Mouse (Mus musculus): ENCODE data around the gene Lypd5. TPM values are rescaled to one million over a fixed set of nuclear protein-coding genes. Genes with fewer than 3 reads are reported as not detected.

The Lypd5 gene
- polyA plus RNA-seq, 1 experiment from 2014 or later = not detected

DNA sequence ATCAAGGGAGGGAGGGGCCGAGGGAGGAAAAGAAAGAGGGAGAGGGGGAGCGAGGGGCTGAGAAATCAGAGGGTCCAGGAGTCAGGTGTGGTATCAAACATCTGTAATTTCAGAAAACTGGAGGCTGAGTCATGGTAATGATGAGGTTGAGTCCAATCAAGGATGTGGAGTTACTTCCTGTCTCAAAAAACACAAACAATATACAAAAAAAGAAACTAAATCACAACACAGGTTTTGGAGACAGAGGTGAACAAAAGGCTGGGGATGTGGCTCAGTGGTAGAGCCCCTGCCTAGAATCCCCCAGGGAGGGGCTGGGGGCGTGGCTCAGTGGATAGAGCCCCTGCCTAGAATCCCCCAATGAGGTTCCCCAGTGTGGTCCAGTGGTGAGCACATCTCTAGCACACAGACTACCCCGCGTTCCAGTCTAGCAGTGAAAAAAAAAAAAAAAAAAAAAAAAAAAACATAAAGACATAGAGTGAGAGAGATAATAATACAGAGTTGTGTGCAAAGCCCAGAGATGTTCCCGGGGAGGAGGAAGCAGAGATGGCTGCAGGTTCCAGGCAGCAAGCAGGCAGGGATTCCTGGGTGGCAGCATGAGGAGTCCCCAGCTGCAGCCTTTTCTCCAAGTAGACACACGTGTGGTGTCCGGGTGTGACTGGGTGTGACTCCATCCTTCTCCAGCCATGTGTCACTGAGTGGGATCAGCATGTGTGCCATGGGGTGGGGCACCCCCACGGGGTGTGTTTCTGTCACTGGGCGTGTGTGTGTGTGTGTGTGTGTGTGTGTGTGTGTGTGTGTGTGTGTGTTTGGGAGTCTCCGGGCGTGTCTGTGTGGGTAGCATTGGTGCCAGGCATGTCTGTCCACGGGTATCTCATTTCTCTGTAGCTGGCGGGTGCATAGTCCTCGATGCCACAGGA is 18.0 kb downstream of the Lypd5 start:
- Histone ChIP-seq H3K4me2 (ENCODE audit: low read length) (no peak overlapping the region), H3K9ac (replicated peaks; ENCODE audit: low read length) (no peak overlapping the region), H3K27ac (replicated peaks; ENCODE audit: low read depth, low read length) (no peak overlapping the region), H3K27me3 (ENCODE audit: control insufficient read depth, insufficient read depth, low read length) (no peaks in the 10 kb centered on the region), H3K9me3 (ENCODE audit: control insufficient read depth, low read length) (no peaks in the 10 kb centered on the region), H3K36me3 (ENCODE audit: control insufficient read depth, insufficient read depth, low read length) (no peaks in the 10 kb centered on the region), H3K4me1 (ENCODE audit: control insufficient read depth, insufficient read depth, low read length) (no peaks in the 10 kb centered on the region), H3K4me3 (replicated peaks; ENCODE audit: low read depth, low read length) (no peak overlapping the region)
- 80% methylated on average over 15 of the region's 15 CpGs for WGBS
- DNase-seq (no peak), ATAC-seq (ENCODE audit: low FRiP score, low TSS enrichment) (no peak)

DNA sequence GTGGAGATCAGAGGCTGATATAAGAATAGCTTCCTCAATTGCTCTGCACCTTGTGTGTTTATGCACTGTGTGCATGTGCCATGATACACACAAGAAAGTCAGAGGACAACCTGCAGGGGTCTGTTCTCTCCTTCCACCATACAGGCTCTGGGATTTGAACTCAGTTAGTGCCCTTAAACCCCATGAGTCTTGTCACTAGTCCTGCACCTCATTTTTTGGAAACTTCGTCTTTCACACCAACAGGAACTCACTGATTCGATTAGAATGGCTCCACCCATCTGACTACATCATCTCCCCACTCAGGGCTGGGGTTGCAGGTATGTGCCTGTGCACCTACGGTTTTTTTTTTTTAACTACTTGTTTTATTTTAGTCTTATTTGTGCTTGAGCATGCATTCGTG is 19.2 kb downstream of the Lypd5 start:
- 68% methylated on average over 4 of the region's 4 CpGs for WGBS
- no peak for DNase-seq
- H3K4me1 ChIP-seq (ENCODE audit: control insufficient read depth, insufficient read depth, low read length) = peaks cover under 1% of the 10 kb centered on the region; the same call in 1 of the 2 replicates

DNA sequence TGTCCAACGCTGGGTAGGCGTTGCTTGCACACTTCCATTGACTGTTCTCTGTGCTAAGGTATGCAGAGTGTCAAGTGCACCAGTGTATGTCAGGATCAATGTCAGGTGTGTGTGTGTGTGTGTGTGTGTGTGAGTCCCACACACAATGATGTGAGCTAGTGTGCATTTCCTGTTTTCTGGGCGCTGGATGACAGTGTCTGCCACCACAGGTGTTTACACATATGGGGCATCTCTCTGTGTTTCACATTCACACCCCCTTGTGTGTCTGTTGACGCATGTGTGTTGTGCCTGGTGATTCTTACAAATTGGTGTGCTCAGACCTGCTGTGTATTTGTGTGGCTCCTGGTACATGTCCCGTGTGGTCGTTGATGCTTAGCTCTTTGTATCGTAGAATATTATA is 19.9 kb downstream of the Lypd5 start:
- WGBS = 88% methylated on average over 7 of the region's 7 CpGs
- Histone ChIP-seq H3K27me3 (ENCODE audit: control insufficient read depth, insufficient read depth, low read length) (no peaks in the 10 kb centered on the region), H3K36me3 (ENCODE audit: control insufficient read depth, insufficient read depth, low read length) (no peaks in the 10 kb centered on the region), H3K4me3 (replicated peaks; ENCODE audit: low read depth, low read length) (no peak overlapping the region), H3K4me2 (ENCODE audit: low read length) (no peak overlapping the region), H3K9me3 (ENCODE audit: control insufficient read depth, low read length) (no peaks in the 10 kb centered on the region), H3K4me1 (ENCODE audit: control insufficient read depth, insufficient read depth, low read length) (peaks cover 7% of the 10 kb centered on the region; the same call in 1 of the 2 replicates), H3K9ac (replicated peaks; ENCODE audit: low read length) (no peak overlapping the region), H3K27ac (replicated peaks; ENCODE audit: low read depth, low read length) (no peak overlapping the region)
- ATAC-seq (ENCODE audit: low FRiP score, low TSS enrichment) (no peak), DNase-seq (no peak)

More for the DNA sequence above, 19.2 kb downstream of the Lypd5 start:
- Histone ChIP-seq H3K27me3 (ENCODE audit: control insufficient read depth, insufficient read depth, low read length) (no peaks in the 10 kb centered on the region), H3K36me3 (ENCODE audit: control insufficient read depth, insufficient read depth, low read length) (no peaks in the 10 kb centered on the region), H3K9ac (replicated peaks; ENCODE audit: low read length) (no peak overlapping the region), H3K4me3 (replicated peaks; ENCODE audit: low read depth, low read length) (no peak overlapping the region), H3K9me3 (ENCODE audit: control insufficient read depth, low read length) (no peaks in the 10 kb centered on the region), H3K4me2 (ENCODE audit: low read length) (no peak overlapping the region), H3K27ac (replicated peaks; ENCODE audit: low read depth, low read length) (no peak overlapping the region)
- ATAC-seq (ENCODE audit: low FRiP score, low TSS enrichment) = no peak

DNA sequence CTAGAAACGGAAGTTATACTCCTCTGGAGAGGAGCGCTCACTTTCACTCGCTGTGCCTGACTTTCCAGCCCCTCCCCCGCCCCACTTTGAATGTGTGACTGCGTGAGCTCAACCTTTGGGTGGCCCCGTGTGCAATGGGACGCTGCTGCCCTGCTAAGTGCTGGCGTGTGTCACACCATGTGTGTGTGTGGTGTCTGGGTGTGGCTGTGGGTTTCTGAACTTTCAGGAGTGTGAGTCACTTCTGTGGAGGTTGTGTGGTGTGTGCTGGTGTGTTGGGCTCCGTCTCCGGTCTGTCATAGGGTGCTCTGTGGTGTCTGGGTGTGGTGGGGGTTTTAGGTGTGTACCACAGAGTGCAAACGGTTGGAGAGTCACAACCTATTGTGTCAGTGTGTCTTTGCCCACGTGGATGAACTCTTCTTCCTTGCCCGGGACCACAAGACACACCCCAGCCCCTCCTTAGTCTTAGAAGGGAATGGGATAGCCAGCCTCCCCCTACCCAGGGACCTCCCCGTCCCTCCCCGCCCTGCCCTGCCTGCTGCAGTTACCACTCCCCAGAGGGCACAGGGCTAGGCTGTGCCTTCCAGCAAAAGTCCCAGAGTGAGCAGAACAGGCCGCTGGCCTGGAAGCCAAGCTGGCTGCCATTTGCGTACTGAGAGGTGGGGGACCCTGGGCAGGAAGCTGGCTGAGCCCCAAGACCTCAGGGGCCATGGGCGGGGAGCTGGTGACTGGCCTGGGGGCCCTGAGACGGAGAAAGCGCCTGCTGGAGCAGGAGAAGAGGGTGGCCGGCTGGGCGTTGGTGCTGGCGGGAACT is 20.9 kb downstream of the Lypd5 start, which contains the start of gene Kcnn4:
Kcnn4 (plus strand) TSS at position 533 of the 811 bp plus-strand sequence.
- no peak within 1 kb of the TSS for H3K4me3 ChIP-seq (replicated peaks; ENCODE audit: low read depth, low read length)
- no peaks in the 10 kb centered on the region for H3K27me3 ChIP-seq (ENCODE audit: control insufficient read depth, insufficient read depth, low read length)
- no peak within 1 kb of the TSS for H3K27ac ChIP-seq (replicated peaks; ENCODE audit: low read depth, low read length)
- 50% methylated on average over 23 of the region's 23 CpGs for WGBS
- H3K4me1 ChIP-seq (ENCODE audit: control insufficient read depth, insufficient read depth, low read length) = peaks cover 7% of the 10 kb centered on the region; the same call in 1 of the 2 replicates
- no peaks in the 10 kb centered on the region for H3K36me3 ChIP-seq (ENCODE audit: control insufficient read depth, insufficient read depth, low read length)
- ATAC-seq (ENCODE audit: low FRiP score, low TSS enrichment) (no peak), DNase-seq (no peak)
- H3K9ac ChIP-seq (replicated peaks; ENCODE audit: low read length) = no peak within 1 kb of the TSS
- no peak within 1 kb of the TSS for H3K4me2 ChIP-seq (ENCODE audit: low read length)
- H3K9me3 ChIP-seq (ENCODE audit: control insufficient read depth, low read length) = no peaks in the 10 kb centered on the region

DNA sequence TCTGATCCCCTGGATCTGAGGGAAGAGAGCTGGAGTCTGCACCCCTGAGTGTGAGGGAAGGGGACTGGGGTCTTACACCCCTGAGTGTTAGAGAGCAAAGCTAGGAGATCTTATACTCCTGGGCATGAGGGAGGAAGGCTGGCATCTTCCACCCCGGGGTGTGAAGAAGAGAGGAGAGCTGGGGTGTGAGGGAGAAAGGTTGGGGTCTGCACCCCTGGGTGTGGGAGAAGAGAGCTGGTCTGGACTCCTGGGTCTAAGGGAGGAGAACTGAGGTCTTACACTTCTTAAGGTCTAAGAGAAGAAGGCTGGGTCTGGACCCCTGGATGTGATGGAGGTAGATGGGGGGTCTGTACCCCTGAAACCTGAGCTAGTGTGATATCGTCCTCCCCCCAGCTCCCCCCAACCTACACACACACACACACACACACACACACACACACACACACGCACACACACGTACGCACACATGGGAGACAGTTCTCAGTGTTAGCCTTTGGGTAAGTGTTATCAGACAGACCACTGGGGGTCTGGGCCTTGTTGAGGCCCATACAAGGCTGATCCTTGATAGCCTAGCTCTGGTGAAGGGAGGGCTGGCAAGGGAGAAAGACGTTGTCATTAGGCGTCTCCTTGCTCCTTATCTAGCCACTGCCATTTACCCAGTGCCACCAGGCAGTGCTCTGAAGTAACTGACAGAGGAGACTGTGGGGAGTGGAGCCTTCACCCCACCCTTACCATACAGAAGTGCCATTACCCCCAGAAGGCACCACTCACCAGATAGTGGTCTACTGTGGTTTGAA is 22.2 kb downstream of the Lypd5 start:
- 85% methylated on average over 7 of the region's 7 CpGs for WGBS
- no peaks in the 10 kb centered on the region for H3K36me3 ChIP-seq (ENCODE audit: control insufficient read depth, insufficient read depth, low read length)
- ATAC-seq (ENCODE audit: low FRiP score, low TSS enrichment) (no peak), DNase-seq (no peak)
- no peak overlapping the region for H3K4me2 ChIP-seq (ENCODE audit: low read length)
- no peak overlapping the region for H3K4me3 ChIP-seq (replicated peaks; ENCODE audit: low read depth, low read length)
- no peaks in the 10 kb centered on the region for H3K27me3 ChIP-seq (ENCODE audit: control insufficient read depth, insufficient read depth, low read length)
- no peaks in the 10 kb centered on the region for H3K9me3 ChIP-seq (ENCODE audit: control insufficient read depth, low read length)
- no peak overlapping the region for H3K9ac ChIP-seq (replicated peaks; ENCODE audit: low read length)
- H3K4me1 ChIP-seq (ENCODE audit: control insufficient read depth, insufficient read depth, low read length) = peaks cover 7% of the 10 kb centered on the region; the same call in 1 of the 2 replicates
- H3K27ac ChIP-seq (replicated peaks; ENCODE audit: low read depth, low read length) = no peak overlapping the region

DNA sequence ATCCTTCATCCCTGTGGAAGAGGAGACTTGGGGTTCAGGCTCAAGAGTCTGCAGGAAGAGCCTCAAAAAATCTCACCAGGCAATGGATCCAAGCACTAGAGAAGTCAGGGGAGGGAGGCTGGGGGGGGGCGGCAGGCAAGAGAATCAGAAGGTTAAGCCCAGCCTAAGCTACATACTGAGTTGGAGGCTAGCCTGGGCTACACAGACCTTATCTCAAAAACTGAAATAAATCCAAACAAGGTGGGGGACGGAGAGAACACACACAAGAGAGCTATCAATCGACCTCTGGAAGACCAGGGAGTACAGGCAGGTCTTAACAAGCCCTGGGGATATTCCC is 22.8 kb downstream of the Lypd5 start:
- peaks cover 7% of the 10 kb centered on the region; the same call in 1 of the 2 replicates for H3K4me1 ChIP-seq (ENCODE audit: control insufficient read depth, insufficient read depth, low read length)
- DNase-seq (no peak), ATAC-seq (ENCODE audit: low FRiP score, low TSS enrichment) (no peak)
- WGBS = 69% methylated on average over 3 of the region's 3 CpGs
- no peaks in the 10 kb centered on the region for H3K27me3 ChIP-seq (ENCODE audit: control insufficient read depth, insufficient read depth, low read length)
- H3K4me3 ChIP-seq (replicated peaks; ENCODE audit: low read depth, low read length) = no peak overlapping the region
- H3K27ac ChIP-seq (replicated peaks; ENCODE audit: low read depth, low read length) = no peak overlapping the region
- no peak overlapping the region for H3K4me2 ChIP-seq (ENCODE audit: low read length)
- H3K9me3 ChIP-seq (ENCODE audit: control insufficient read depth, low read length) = no peaks in the 10 kb centered on the region
- H3K9ac ChIP-seq (replicated peaks; ENCODE audit: low read length) = no peak overlapping the region
- H3K36me3 ChIP-seq (ENCODE audit: control insufficient read depth, insufficient read depth, low read length) = no peaks in the 10 kb centered on the region

DNA sequence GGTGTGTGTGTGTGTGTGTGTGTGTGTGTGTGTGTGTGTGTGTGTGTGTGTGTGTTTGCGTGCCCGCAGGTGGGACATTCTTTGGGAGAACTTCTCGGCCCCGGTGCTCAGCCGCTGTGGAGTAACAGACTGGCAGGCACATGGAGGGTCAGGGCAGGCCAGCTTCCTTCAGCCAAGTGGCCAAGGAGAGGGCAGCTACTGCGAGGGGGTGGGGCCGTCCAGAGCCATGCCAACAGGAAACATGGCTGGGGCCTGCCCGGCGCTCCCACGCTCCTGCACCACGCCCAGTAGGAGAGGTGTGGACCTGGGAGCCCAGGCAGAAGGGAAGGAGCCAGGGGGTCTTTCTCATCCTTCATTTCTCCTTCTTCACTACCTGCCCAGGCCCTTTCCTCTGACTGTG is 23.3 kb downstream of the Lypd5 start:
- Histone ChIP-seq H3K27me3 (ENCODE audit: control insufficient read depth, insufficient read depth, low read length) (no peaks in the 10 kb centered on the region), H3K27ac (replicated peaks; ENCODE audit: low read depth, low read length) (no peak overlapping the region), H3K36me3 (ENCODE audit: control insufficient read depth, insufficient read depth, low read length) (no peaks in the 10 kb centered on the region), H3K4me3 (replicated peaks; ENCODE audit: low read depth, low read length) (no peak overlapping the region), H3K9me3 (ENCODE audit: control insufficient read depth, low read length) (no peaks in the 10 kb centered on the region), H3K9ac (replicated peaks; ENCODE audit: low read length) (no peak overlapping the region), H3K4me1 (ENCODE audit: control insufficient read depth, insufficient read depth, low read length) (peaks cover 8% of the 10 kb centered on the region; the same call in 1 of the 2 replicates), H3K4me2 (ENCODE audit: low read length) (no peak overlapping the region)
- WGBS = 90% methylated on average over 11 of the region's 11 CpGs
- ATAC-seq (ENCODE audit: low FRiP score, low TSS enrichment) (no peak), DNase-seq (no peak)

DNA sequence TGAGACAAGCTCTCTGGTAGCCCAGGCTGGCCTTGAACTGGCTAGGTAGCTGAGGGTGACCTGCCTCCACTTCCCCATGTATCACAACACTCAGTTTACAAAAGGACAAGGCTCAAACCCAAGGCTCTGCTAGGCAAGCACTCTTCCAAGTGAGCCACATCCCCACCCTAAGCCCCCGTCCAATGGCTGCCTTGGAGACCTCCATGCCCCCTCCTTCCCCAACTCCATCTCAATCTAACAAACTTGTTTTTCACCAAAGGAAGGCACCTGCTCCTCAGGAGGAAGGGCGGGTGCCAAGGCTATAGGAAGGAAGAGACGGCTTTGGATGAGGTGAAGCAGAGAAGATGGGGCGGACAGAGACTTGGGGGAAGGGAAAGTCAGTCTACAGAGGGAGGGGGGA is 23.8 kb downstream of the Lypd5 start:
- H3K27me3 ChIP-seq (ENCODE audit: control insufficient read depth, insufficient read depth, low read length) = no peaks in the 10 kb centered on the region; the same call in 1 of the 2 replicates
- DNase-seq (no peak), ATAC-seq (ENCODE audit: low FRiP score, low TSS enrichment) (no peak)
- WGBS = 72% methylated on average over 4 of the region's 4 CpGs
- no peak overlapping the region for H3K4me3 ChIP-seq (replicated peaks; ENCODE audit: low read depth, low read length)
- H3K4me2 ChIP-seq (ENCODE audit: low read length) = no peak overlapping the region
- H3K9me3 ChIP-seq (ENCODE audit: control insufficient read depth, low read length) = no peaks in the 10 kb centered on the region
- H3K27ac ChIP-seq (replicated peaks; ENCODE audit: low read depth, low read length) = no peak overlapping the region
- peaks cover 10% of the 10 kb centered on the region; the same call in 1 of the 2 replicates for H3K4me1 ChIP-seq (ENCODE audit: control insufficient read depth, insufficient read depth, low read length)
- no peaks in the 10 kb centered on the region for H3K36me3 ChIP-seq (ENCODE audit: control insufficient read depth, insufficient read depth, low read length)
- H3K9ac ChIP-seq (replicated peaks; ENCODE audit: low read length) = no peak overlapping the region

All from midbrain, embryonic 14.5 days (tissue).